Mouse (Mus musculus): ENCODE results near the gene Grin2b. TPM values are rescaled to one million over a fixed set of nuclear protein-coding genes. Genes with fewer than 3 reads are reported as not detected.

Grin2b gene
- polyA plus RNA-seq, 1 experiment from 2014 or later: not detected

DNA sequence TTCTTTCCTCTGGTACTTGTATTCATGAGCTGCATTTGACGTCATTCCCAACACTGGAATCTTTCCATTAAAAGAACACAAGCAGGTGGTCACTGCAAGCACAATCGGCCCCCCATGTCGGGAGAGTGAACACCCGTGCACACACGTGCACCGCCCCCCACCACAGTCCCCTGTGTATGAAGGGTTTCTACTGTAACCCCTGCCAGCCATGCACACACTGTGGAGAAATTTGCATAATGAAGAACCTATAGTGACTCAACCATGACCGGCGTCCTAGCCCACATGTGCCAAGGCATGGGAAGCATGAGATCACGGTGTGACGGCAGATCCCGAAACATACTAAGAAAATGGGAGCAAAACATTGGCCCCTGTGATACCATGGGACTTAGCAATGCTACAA is 179.9 kb downstream of the Grin2b start:
- Histone ChIP-seq H3K27ac (replicated peaks) (no peak overlapping the region), H3K4me1 (replicated peaks; ENCODE audit: control insufficient read depth, insufficient read depth) (no peaks in the 10 kb centered on the region), H3K27me3 (ENCODE audit: control insufficient read depth, insufficient read depth, low read length) (no peaks in the 10 kb centered on the region), H3K9ac (ENCODE audit: low read length) (no peak overlapping the region), H3K9me3 (ENCODE audit: control insufficient read depth, low read length) (no peaks in the 10 kb centered on the region), H3K4me2 (replicated peaks; ENCODE audit: low read depth) (no peak overlapping the region), H3K36me3 (ENCODE audit: control insufficient read depth, insufficient read depth, low read length) (no peaks in the 10 kb centered on the region), H3K4me3 (ENCODE audit: low read depth, low read length) (no peak overlapping the region)
- no peak for ATAC-seq (ENCODE audit: low FRiP score, low TSS enrichment)
- no peak for TF ChIP-seq EP300 (optimal IDR thresholded peaks at IDR 0.05)
- TF ChIP-seq CTCF (IDR thresholded peaks at IDR 0.05; ENCODE audit: low read depth): no peak
- no peak for DNase-seq (ENCODE audit: low spot score)
- WGBS: 93% methylated on average over 11 of the region's 11 CpGs

DNA sequence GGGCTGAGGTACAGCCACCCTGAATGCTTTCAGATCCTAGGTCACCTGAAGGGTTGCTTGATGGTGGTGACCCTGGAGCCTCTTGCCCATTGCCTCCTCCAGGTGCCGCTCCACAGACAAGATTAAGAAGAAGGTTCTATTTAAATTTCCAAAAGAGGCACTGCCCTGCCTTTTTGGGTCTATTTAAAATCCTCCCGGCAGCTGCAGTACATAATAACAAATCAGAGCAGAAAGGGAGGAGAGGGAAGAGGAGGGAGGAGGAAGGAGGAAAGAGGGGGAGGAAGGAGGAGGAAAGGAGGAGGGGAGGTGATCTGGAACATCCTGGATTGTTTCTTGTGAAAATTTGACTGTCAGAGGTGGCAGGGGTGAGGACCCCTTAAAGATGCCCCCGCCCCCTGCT is 197.2 kb downstream of the Grin2b start:
- ATAC-seq (ENCODE audit: low FRiP score, low TSS enrichment) (no peak), DNase-seq (ENCODE audit: low spot score) (no peak)
- Histone ChIP-seq H3K27me3 (ENCODE audit: control insufficient read depth, insufficient read depth, low read length) (no peaks in the 10 kb centered on the region), H3K4me3 (ENCODE audit: low read depth, low read length) (no peak overlapping the region), H3K27ac (replicated peaks) (no peak overlapping the region), H3K4me1 (replicated peaks; ENCODE audit: control insufficient read depth, insufficient read depth) (no peaks in the 10 kb centered on the region), H3K36me3 (ENCODE audit: control insufficient read depth, insufficient read depth, low read length) (no peaks in the 10 kb centered on the region), H3K9ac (ENCODE audit: low read length) (no peak overlapping the region), H3K4me2 (replicated peaks; ENCODE audit: low read depth) (no peak overlapping the region), H3K9me3 (ENCODE audit: control insufficient read depth, low read length) (no peaks in the 10 kb centered on the region)
- no peak for TF ChIP-seq CTCF (IDR thresholded peaks at IDR 0.05; ENCODE audit: low read depth)
- TF ChIP-seq EP300 (optimal IDR thresholded peaks at IDR 0.05): no peak
- 40% methylated on average over 3 of the region's 3 CpGs for WGBS

DNA sequence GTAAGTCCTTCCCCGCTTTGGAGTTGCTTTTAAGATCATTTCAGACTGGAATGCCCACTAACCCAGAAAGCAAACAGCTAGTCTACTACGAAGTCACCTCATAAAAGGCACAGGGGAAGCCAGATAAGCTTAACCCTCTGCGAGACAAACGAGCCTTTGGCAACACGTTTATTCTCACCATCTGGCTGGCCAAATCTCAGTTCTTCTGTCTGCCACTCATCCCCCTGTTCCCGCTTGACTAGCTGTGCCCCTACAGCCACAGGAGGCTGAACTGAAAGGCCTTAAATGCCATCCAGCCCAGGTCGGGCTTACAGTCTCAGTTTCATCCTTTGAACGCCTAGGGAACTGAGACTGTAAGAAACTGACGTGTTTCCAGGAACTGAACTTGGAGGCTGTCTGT is 200.8 kb downstream of the Grin2b start:
- Histone ChIP-seq H3K4me1 (replicated peaks; ENCODE audit: control insufficient read depth, insufficient read depth) (no peaks in the 10 kb centered on the region), H3K4me3 (ENCODE audit: low read depth, low read length) (no peak overlapping the region), H3K4me2 (replicated peaks; ENCODE audit: low read depth) (no peak overlapping the region), H3K36me3 (ENCODE audit: control insufficient read depth, insufficient read depth, low read length) (no peaks in the 10 kb centered on the region), H3K9me3 (ENCODE audit: control insufficient read depth, low read length) (no peaks in the 10 kb centered on the region), H3K27ac (replicated peaks) (no peak overlapping the region), H3K9ac (ENCODE audit: low read length) (no peak overlapping the region), H3K27me3 (ENCODE audit: control insufficient read depth, insufficient read depth, low read length) (no peaks in the 10 kb centered on the region)
- ATAC-seq (ENCODE audit: low FRiP score, low TSS enrichment) (no peak), DNase-seq (ENCODE audit: low spot score) (no peak)
- TF ChIP-seq CTCF (IDR thresholded peaks at IDR 0.05; ENCODE audit: low read depth) (no peak), EP300 (optimal IDR thresholded peaks at IDR 0.05) (no peak)
- 57% methylated on average over 9 of the region's 9 CpGs for WGBS

GRCm38 (mm10) chr6:135971481-135971880 is 201.8 kb downstream of the Grin2b start:
- Histone ChIP-seq H3K4me1 (replicated peaks; ENCODE audit: control insufficient read depth, insufficient read depth) (no peaks in the 10 kb centered on the region), H3K27me3 (ENCODE audit: control insufficient read depth, insufficient read depth, low read length) (no peaks in the 10 kb centered on the region), H3K27ac (replicated peaks) (no peak overlapping the region), H3K4me2 (replicated peaks; ENCODE audit: low read depth) (no peak overlapping the region), H3K36me3 (ENCODE audit: control insufficient read depth, insufficient read depth, low read length) (no peaks in the 10 kb centered on the region), H3K9ac (ENCODE audit: low read length) (no peak overlapping the region), H3K4me3 (ENCODE audit: low read depth, low read length) (no peak overlapping the region), H3K9me3 (ENCODE audit: control insufficient read depth, low read length) (no peaks in the 10 kb centered on the region)
- ATAC-seq (ENCODE audit: low FRiP score, low TSS enrichment) (no peak), DNase-seq (ENCODE audit: low spot score) (no peak)
- TF ChIP-seq CTCF (IDR thresholded peaks at IDR 0.05; ENCODE audit: low read depth) (no peak), EP300 (optimal IDR thresholded peaks at IDR 0.05) (no peak)
- 91% methylated on average over 4 of the region's 4 CpGs for WGBS

DNA sequence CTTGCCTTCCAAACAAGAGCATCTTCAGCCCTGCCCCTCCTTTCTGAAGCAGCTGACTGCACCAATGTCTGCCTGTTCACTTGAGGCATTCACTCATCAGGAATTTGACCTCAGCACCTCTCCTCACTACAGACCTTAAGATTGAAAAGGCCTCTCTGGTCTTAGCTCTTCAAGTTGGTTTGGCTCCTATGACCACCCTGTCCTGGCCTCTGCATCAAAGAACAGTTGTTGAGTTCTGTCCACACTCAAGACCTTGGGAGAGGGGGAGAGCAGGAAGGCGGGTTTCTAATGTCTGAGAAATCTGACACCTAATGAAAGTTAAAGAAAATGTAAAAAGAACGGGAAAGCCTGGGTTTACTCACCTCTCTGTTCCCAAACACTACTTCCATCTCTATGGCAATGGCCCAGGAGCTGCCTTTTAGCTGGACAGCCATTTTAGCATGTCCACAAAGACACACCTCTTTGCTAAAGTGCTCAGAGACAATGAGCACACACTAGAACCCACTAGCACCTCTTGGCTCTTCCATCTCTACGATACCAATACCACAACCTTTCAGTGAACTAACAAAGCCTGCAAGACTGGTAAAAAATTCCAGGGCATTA is 202.5 kb downstream of the Grin2b start:
- H3K27ac ChIP-seq (replicated peaks): no peak overlapping the region
- no peak for DNase-seq (ENCODE audit: low spot score)
- H3K9ac ChIP-seq (ENCODE audit: low read length): no peak overlapping the region
- H3K27me3 ChIP-seq (ENCODE audit: control insufficient read depth, insufficient read depth, low read length): no peaks in the 10 kb centered on the region
- no peaks in the 10 kb centered on the region for H3K4me1 ChIP-seq (replicated peaks; ENCODE audit: control insufficient read depth, insufficient read depth)
- H3K4me2 ChIP-seq (replicated peaks; ENCODE audit: low read depth): no peak overlapping the region
- no peak for TF ChIP-seq EP300 (optimal IDR thresholded peaks at IDR 0.05)
- TF ChIP-seq CTCF (IDR thresholded peaks at IDR 0.05; ENCODE audit: low read depth): no peak
- H3K4me3 ChIP-seq (ENCODE audit: low read depth, low read length): no peak overlapping the region
- 40% methylated on average over 3 of the region's 3 CpGs for WGBS
- H3K36me3 ChIP-seq (ENCODE audit: control insufficient read depth, insufficient read depth, low read length): no peaks in the 10 kb centered on the region
- ATAC-seq (ENCODE audit: low FRiP score, low TSS enrichment): no peak
- no peaks in the 10 kb centered on the region for H3K9me3 ChIP-seq (ENCODE audit: control insufficient read depth, low read length)

GRCm38 (mm10) chr6:135961766-135962165 is 211.5 kb downstream of the Grin2b start:
- H3K27me3 ChIP-seq (ENCODE audit: control insufficient read depth, insufficient read depth, low read length): no peaks in the 10 kb centered on the region
- no peaks in the 10 kb centered on the region for H3K4me1 ChIP-seq (replicated peaks; ENCODE audit: control insufficient read depth, insufficient read depth)
- no peak for ATAC-seq (ENCODE audit: low FRiP score, low TSS enrichment)
- no peak overlapping the region for H3K4me3 ChIP-seq (ENCODE audit: low read depth, low read length)
- no peak overlapping the region for H3K4me2 ChIP-seq (replicated peaks; ENCODE audit: low read depth)
- H3K9me3 ChIP-seq (ENCODE audit: control insufficient read depth, low read length): no peaks in the 10 kb centered on the region
- no peak for DNase-seq (ENCODE audit: low spot score)
- no peaks in the 10 kb centered on the region for H3K36me3 ChIP-seq (ENCODE audit: control insufficient read depth, insufficient read depth, low read length)
- WGBS: 55% methylated on average over 9 of the region's 9 CpGs
- H3K9ac ChIP-seq (ENCODE audit: low read length): no peak overlapping the region
- TF ChIP-seq EP300 (optimal IDR thresholded peaks at IDR 0.05): no peak
- no peak for TF ChIP-seq CTCF (IDR thresholded peaks at IDR 0.05; ENCODE audit: low read depth)
- no peak overlapping the region for H3K27ac ChIP-seq (replicated peaks)

Measured in stomach, postnatal 0 days (tissue).